Mouse (Mus musculus) mouse embryonic stem cell (cell line): ENCODE measurements around the gene S100a4.

ENCODE experiments used
- in situ Hi-C, 2 experiments: fragments of 300-500 bp; cut with MboI; formaldehyde crosslinking; loops; 1 replicate in 1 of 2; 3 replicates in 1 of 2; pipeline ENCODE4 v1.14.3; 2019 to 2020; ENCODE audit warnings: low sequenced_read_pairs in 2 of 2, low pct_unique_long_range_greater_than_20kb in 1 of 2, mixed read lengths in 1 of 2; ENCODE audit not compliant: unreplicated experiment in 1 of 2

Gene S100a4

GRCm38 (mm10) chr3:90603623-90604022 lies at the start of gene S100a4:
Gene S100a4, plus strand, starts transcription at chr3:90603771.
- in situ Hi-C loops, result no loop called here

GRCm38 (mm10) chr3:90555954-90556353 lies 47.6 kb upstream of the S100a4 start:
- in situ Hi-C loops, result no loop called here

GRCm38 (mm10) chr3:90560008-90560628 lies 43.5 kb upstream of the S100a4 start, which contains the start of gene S100a3:
Gene S100a3, plus strand, starts transcription at chr3:90560578.
- in situ Hi-C loops, result no loop called here

GRCm38 (mm10) chr3:90574691-90575090 lies 28.9 kb upstream of the S100a4 start:
- in situ Hi-C loops, result no loop called here

GRCm38 (mm10) chr3:90575320-90575719 lies 28.3 kb upstream of the S100a4 start:
- in situ Hi-C loops, result no loop called here

GRCm38 (mm10) chr3:90576351-90577001 lies 27.1 kb upstream of the S100a4 start:
- in situ Hi-C loops, result no loop called here

GRCm38 (mm10) chr3:90579433-90579832 lies 24.1 kb upstream of the S100a4 start:
- in situ Hi-C loops, result no loop called here

- in situ Hi-C loops, result loop anchor here in 1 of 2 experiments (5.0 to 10.0 kb wide), 2 partner anchors 36 to 74 kb away; partner anchors contain the start of gene S100a7a
These were observed 22.4 kb upstream of the S100a4 start for GRCm38 (mm10) chr3:90581141-90581540.

GRCm38 (mm10) chr3:90582156-90582555 lies 21.4 kb upstream of the S100a4 start:
- in situ Hi-C loops, result loop anchor here in 1 of 2 experiments (5.0 to 10.0 kb wide), 2 partner anchors 35 to 73 kb away; partner anchors contain the start of gene S100a7a

GRCm38 (mm10) chr3:90582556-90582955 lies 21.0 kb upstream of the S100a4 start:
- in situ Hi-C loops, result loop anchor here in 1 of 2 experiments (5.0 to 10.0 kb wide), 2 partner anchors 35 to 72 kb away; partner anchors contain the start of gene S100a7a

GRCm38 (mm10) chr3:90583893-90584292 lies 19.7 kb upstream of the S100a4 start:
- in situ Hi-C loops, result loop anchor here in 1 of 2 experiments (5.0 to 10.0 kb wide), 2 partner anchors 33 to 71 kb away; partner anchors contain the start of gene S100a7a

- in situ Hi-C loops, result loop anchor here in 1 of 2 experiments (10.0 kb wide), 1 partner anchor 69 kb away; the partner anchor contains the start of gene S100a7a
These were observed 18.0 kb upstream of the S100a4 start for GRCm38 (mm10) chr3:90585595-90585994.

- in situ Hi-C loops, result loop anchor here in 1 of 2 experiments (10.0 kb wide), 1 partner anchor 69 kb away; the partner anchor contains the start of gene S100a7a
These were observed 17.4 kb upstream of the S100a4 start for GRCm38 (mm10) chr3:90586016-90586643.

GRCm38 (mm10) chr3:90586906-90587305 lies 16.7 kb upstream of the S100a4 start:
- in situ Hi-C loops, result loop anchor here in 1 of 2 experiments (10.0 kb wide), 1 partner anchor 68 kb away; the partner anchor contains the start of gene S100a7a

GRCm38 (mm10) chr3:90587361-90588101 lies 16.0 kb upstream of the S100a4 start:
- in situ Hi-C loops, result loop anchor here in 1 of 2 experiments (10.0 kb wide), 1 partner anchor 67 kb away; the partner anchor contains the start of gene S100a7a

- in situ Hi-C loops, result loop anchor here in 1 of 2 experiments (10.0 kb wide), 1 partner anchor 65 kb away; the partner anchor contains the start of gene S100a7a
These were observed 14.2 kb upstream of the S100a4 start for GRCm38 (mm10) chr3:90589390-90589789.

GRCm38 (mm10) chr3:90589947-90590346 lies 13.6 kb upstream of the S100a4 start, which contains the start of gene S100a2:
Gene S100a2, plus strand, starts transcription at chr3:90590247.
- in situ Hi-C loops, result loop anchor here in 1 of 2 experiments (10.0 kb wide), 1 partner anchor 65 kb away; the partner anchor contains the start of gene S100a7a

- in situ Hi-C loops, result no loop called here
These were observed 9.1 kb upstream of the S100a4 start for GRCm38 (mm10) chr3:90594466-90594865.
